Mouse (Mus musculus): ENCODE results near the gene Rit1. TPM values are rescaled to one million over a fixed set of nuclear protein-coding genes. Genes with fewer than 3 reads are reported as not detected.

The Rit1 gene
- 11.8 TPM for polyA plus RNA-seq (2014; fragmentation: Illumina TruSeq; extraction: RNeasy Lipid Tissue Mini Kit (QIAGEN cat#74804); ENCODE audit: low read depth, low replicate concordance)

DNA sequence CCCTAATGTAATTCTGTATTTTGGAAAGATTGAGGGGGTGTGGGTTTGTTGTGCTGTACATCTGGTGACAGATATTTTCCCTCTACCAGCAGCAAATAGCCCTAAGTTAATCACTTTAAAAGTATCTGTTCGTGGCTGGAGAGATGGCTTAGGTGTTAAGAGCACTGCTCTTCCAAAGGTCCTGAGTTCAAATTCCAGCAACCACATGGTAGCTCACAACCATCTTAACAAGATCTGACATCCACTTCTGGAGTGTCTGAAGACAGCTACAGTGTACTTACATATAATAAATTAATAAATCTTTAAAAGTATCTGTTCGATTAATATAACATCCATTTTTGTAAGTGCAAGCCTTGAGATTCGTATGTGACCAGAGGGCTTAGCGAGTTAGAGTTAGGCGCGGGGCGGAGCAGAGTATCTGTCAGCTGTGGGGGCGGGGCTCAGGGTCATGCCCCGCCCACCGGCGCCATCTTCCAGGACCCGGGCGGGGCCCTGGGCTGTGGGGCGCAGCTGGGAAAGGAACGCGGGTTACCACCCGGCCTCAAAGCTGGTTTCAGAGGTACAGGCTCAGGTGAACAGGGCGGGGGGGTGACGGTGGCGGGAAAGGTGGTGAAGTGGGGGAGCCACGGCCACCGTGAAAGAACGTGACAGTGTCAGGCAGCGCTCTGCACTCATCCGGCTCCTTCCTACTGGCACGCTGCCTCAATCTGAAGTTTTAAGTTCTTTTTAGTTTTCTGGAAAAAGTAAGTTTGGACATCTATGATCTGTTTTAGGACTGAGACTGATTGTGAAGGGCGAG, at the start of gene Rit1:
Rit1 (plus strand) TSS at position 440 of the 799 bp plus-strand sequence.

DNA sequence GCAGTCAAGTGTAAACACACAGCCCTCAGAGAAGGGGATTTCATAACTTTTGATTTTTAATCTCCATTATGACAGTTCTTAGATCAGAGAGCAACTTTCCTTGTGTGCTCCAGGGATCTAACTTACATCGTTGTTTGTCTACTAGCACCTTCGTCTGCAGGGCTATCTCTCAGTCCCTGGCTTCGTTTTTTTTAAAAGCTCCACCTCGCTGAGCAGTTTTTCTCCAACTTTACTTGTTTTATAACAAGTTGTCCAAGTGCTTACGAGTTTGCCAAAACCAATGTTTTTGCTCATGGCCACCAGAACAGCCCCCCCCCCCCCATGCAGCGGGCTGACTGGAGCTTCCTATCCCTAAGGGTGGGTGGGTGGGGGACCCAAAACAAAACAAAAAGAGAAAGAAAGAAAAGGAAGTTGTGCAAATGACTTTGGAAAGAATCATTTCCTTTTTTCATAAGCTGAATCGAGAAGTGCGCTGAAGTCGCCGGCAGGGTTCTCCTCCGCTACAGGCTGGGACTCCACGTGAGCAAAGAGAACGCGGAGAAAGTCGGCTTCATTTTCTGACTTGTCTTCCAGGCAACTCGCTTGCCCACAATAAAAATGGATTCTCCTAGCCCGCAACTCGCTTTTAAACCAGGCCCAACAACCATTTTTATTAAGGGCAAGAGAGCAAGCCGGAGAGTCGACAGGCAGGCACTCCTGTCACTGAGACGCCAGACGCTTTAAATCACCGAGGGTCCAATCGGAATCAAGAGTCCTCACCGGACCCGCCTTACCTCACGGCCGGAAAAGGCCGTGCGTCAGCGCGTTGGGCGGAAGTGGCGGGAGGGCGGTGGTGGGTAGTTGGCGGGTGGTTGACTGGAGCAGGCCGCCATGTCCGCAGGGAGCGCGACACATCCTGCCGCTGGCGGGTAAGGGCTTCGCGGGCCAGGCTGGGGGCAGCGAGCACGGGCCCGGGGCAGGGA, 31.4 kb upstream of the Rit1 start, which contains the start of gene Khdc4:
Khdc4 (plus strand) TSS at position 824 of the 962 bp plus-strand sequence.

DNA sequence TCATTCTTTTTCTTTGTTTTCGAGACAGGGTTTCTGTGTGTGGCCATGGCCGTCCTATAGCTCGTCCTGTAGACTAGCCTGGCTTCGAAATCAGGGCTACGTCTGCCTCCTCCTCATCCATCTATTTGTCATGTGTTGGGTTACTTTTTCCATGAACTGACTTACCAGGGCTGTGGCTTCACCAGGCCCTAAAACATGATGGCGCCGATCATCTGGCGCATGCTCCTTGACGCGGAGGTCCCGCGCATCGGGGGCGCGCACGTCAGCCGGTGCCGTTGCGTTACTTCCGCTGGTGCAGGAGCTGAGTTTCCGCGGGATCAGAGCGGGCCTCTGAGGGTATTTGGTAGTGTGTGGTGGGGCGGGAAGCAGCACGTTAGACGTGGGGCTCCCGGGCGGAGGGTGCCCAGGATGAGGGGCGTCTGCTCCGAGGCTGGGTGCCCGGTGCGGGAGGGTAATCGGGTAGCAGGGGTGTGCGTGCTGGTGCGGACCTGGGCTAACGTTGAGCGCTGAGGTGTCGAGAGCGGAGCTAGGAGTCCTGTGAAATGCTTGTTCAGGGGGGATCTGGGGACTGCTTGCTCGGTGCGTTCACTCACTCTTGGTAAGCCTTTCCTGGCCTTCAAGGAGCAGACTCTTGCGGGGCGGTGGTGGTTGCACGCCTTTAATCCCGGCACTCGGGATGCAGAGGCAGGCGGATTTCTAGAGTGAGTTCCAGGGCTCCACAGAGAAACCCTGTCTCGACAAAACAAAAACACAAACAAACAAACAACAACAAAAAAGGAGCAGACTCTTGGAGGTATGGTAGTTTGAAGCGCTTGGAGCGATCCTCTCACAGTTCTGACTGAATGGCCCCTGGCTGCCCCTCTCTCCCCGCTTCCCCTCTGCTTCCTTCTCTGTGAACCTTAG, 58.6 kb downstream of the Rit1 start, which contains the start of gene Syt11:
Syt11 (minus strand) TSS at position 226 of the 903 bp plus-strand sequence.

Other genes starting within 250 kb of the Rit1 start
- 2.7 TPM for gene Lmna, start 206.9 kb upstream of the Rit1 start, polyA plus RNA-seq (2014; fragmentation: Illumina TruSeq; extraction: RNeasy Lipid Tissue Mini Kit (QIAGEN cat#74804); ENCODE audit: low read depth, low replicate concordance)
- 0.57 TPM for gene Mex3a, start 184.4 kb upstream of the Rit1 start, polyA plus RNA-seq (2014; fragmentation: Illumina TruSeq; extraction: RNeasy Lipid Tissue Mini Kit (QIAGEN cat#74804); ENCODE audit: low read depth, low replicate concordance)
- 2.4 TPM for gene Rab25, start 168.5 kb upstream of the Rit1 start, polyA plus RNA-seq (2014; fragmentation: Illumina TruSeq; extraction: RNeasy Lipid Tissue Mini Kit (QIAGEN cat#74804); ENCODE audit: low read depth, low replicate concordance)
- gene Lamtor2, start 163.8 kb upstream of the Rit1 start, polyA plus RNA-seq (2014; fragmentation: Illumina TruSeq; extraction: RNeasy Lipid Tissue Mini Kit (QIAGEN cat#74804); ENCODE audit: low read depth, low replicate concordance): 7.3 TPM
- 19.4 TPM for gene Ubqln4, start 163.1 kb upstream of the Rit1 start, polyA plus RNA-seq (2014; fragmentation: Illumina TruSeq; extraction: RNeasy Lipid Tissue Mini Kit (QIAGEN cat#74804); ENCODE audit: low read depth, low replicate concordance)
- 22.5 TPM for gene Ssr2, start 141.0 kb upstream of the Rit1 start, polyA plus RNA-seq (2014; fragmentation: Illumina TruSeq; extraction: RNeasy Lipid Tissue Mini Kit (QIAGEN cat#74804); ENCODE audit: low read depth, low replicate concordance)
- gene Arhgef2, start 110.9 kb upstream of the Rit1 start, polyA plus RNA-seq (2014; fragmentation: Illumina TruSeq; extraction: RNeasy Lipid Tissue Mini Kit (QIAGEN cat#74804); ENCODE audit: low read depth, low replicate concordance): 11.2 TPM
- gene Rxfp4, start 63.7 kb upstream of the Rit1 start, polyA plus RNA-seq (2014; fragmentation: Illumina TruSeq; extraction: RNeasy Lipid Tissue Mini Kit (QIAGEN cat#74804); ENCODE audit: low read depth, low replicate concordance): not detected
- 52.6 TPM for gene Khdc4, start 31.0 kb upstream of the Rit1 start, polyA plus RNA-seq (2014; fragmentation: Illumina TruSeq; extraction: RNeasy Lipid Tissue Mini Kit (QIAGEN cat#74804); ENCODE audit: low read depth, low replicate concordance)
- 24.0 TPM for gene Syt11, start 58.3 kb downstream of the Rit1 start, polyA plus RNA-seq (2014; fragmentation: Illumina TruSeq; extraction: RNeasy Lipid Tissue Mini Kit (QIAGEN cat#74804); ENCODE audit: low read depth, low replicate concordance)
- gene Gon4l, start 118.4 kb downstream of the Rit1 start, polyA plus RNA-seq (2014; fragmentation: Illumina TruSeq; extraction: RNeasy Lipid Tissue Mini Kit (QIAGEN cat#74804); ENCODE audit: low read depth, low replicate concordance): 8.4 TPM
- 1.1 TPM for gene Msto1, start 197.2 kb downstream of the Rit1 start, polyA plus RNA-seq (2014; fragmentation: Illumina TruSeq; extraction: RNeasy Lipid Tissue Mini Kit (QIAGEN cat#74804); ENCODE audit: low read depth, low replicate concordance)
- 40.4 TPM for gene Ash1l, start 233.8 kb downstream of the Rit1 start, polyA plus RNA-seq (2014; fragmentation: Illumina TruSeq; extraction: RNeasy Lipid Tissue Mini Kit (QIAGEN cat#74804); ENCODE audit: low read depth, low replicate concordance)
- 106 TPM for gene Dap3, start 234.3 kb downstream of the Rit1 start, polyA plus RNA-seq (2014; fragmentation: Illumina TruSeq; extraction: RNeasy Lipid Tissue Mini Kit (QIAGEN cat#74804); ENCODE audit: low read depth, low replicate concordance)